Mouse (Mus musculus): Measurements from ENCODE around the gene Ptbp3.

The Ptbp3 gene

DNA sequence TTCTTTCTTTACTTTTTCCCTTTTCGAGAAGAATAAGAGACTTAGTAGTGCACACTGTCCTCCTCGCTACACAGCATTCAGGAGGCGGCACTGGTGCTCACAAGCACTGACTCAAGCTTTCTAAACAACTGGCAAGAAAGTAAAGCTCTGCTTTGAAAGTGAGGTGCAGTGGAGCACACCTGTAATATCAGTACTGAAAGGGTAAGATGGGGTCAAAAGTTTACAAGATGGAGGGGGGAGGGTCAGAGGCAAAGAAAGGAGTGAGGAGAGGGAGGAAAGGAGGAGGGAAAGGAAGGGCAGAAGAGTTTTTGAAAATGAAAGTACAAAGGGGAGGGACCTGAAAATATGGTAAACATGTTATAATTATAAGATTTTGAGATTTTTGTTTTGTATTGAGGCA is 43.7 kb downstream of the Ptbp3 start:
- no peak for DNase-seq (ENCODE audit: low read depth, low spot score)

DNA sequence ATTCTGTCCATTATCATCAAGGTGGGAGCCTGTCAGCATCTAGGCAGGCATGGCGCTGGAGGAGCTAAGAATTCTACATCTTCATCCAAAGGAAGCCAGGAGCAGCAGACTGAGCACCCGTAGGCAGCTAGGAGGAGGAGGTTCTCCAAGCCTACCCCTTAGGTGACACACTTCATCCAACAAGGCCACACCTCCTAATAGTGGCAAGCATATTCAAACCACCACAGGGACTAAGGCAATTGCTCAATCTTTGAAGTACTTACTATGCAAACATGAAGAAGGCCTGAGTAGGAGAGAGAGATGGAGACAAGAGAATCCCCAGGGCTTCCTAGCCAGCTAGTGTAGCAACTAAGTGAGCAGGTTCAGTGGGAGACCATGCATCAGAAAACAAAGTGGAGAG is 58.1 kb downstream of the Ptbp3 start:
- no peak for DNase-seq (ENCODE audit: low read depth, low spot score)

DNA sequence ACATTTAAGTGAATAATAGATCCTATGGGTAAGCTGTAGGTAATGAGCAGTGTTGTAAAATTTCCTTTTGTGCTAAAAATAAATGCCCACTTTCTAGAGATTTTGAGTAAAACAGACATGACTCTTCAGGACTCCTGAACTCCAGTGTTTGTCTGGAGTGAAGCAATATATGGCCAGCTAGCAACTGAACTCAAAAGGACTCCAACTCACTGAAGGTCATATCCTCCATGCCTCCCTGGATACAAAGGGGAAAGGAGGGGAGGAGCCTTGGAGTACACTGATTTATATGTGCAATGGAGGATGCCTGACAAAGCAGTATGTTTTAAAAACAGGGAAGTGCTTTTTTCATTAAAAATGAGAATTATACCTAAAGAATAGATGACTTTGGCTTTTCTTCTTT is 77.9 kb downstream of the Ptbp3 start:
- no peak for DNase-seq (ENCODE audit: low read depth, low spot score)

DNA sequence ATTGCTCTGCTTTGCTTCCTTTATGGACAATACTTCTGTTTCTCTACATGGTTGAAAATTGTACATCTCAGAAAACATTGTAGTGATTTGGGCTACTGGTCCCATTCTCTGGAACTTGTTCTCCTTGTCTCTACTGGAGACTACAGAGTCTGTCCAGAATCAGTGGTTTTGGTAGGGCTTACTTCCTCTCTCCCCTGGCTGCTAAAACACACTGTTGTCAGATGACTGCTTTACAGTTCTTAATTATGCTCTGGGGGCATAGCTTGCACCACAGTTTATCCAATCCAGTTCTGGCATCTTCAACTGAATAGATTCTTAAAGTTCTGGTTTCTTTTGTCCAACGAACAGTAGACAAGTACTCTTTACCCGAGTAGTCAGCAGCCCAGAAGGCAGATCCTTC is 83.7 kb downstream of the Ptbp3 start:
- DNase-seq (ENCODE audit: low read depth, low spot score), result no peak

DNA sequence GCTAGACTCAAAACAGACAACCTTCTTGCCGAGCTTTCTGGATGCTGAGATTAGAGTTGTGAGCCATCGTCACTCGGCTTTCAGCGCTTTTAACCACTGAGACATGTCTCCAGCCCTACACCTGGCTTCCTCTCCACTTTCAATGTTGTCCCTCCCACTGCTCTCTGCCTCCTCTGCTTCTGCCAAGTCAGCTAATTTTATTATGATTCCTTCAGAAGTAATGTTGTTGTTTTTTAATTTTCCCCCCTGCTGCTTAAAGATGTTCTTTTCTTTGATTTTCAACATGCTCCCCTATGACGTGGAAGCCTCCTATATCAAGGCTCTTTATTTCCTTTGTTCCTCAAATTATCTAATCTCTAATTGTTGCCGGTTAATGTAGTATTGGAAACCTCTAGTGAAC is 84.5 kb downstream of the Ptbp3 start:
- no peak for DNase-seq (ENCODE audit: low read depth, low spot score)

DNA sequence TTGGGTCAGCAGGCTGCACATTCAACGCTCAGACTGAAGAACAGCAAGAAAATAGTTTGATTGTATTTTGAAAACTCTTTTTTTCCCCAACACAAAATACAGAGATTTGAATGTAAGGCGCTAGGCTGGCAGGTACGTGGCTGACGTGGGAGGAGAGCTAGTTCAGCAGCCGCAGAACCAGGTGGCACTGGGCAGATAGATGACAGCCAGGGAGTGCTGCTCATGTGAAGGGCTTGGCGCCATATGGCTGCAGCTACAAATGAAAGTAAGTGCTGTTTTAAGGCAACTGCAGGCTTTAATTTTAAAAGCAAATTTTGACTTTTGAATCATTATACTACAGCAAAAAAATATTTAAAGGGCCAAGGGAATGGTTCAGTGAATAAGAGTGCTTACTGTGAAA is 86.7 kb downstream of the Ptbp3 start:
- no peak for DNase-seq (ENCODE audit: low read depth, low spot score)

DNA sequence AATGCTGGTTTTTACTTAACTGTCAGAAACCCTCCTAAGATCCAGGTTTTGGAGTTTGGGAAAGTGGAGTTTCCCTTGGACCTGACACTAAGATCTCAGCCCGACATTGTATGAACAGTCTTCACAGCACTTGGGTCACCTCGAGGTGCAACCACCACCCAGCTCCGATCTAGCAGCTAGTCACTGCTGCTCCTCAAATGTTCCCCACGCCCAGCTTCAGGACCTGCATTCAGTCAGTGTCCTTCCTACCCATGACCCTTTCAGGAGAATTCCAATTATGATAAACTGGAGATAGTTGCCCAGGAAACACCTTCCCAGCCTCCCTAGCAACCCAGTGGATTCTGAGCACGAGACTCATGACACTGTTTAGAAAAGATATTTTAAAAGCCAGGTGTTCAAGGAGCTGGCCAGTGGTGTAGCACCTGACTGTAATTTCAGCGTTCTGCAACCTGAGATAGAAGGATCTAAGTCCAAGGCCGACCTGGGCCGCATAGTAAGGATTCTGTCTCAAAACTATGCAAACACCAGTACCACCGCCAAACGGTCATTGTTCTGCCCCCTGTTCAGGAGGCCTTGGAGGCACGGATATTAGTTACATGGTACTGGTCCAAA is 87.9 kb downstream of the Ptbp3 start:
- no peak for DNase-seq (ENCODE audit: low read depth, low spot score)

DNA sequence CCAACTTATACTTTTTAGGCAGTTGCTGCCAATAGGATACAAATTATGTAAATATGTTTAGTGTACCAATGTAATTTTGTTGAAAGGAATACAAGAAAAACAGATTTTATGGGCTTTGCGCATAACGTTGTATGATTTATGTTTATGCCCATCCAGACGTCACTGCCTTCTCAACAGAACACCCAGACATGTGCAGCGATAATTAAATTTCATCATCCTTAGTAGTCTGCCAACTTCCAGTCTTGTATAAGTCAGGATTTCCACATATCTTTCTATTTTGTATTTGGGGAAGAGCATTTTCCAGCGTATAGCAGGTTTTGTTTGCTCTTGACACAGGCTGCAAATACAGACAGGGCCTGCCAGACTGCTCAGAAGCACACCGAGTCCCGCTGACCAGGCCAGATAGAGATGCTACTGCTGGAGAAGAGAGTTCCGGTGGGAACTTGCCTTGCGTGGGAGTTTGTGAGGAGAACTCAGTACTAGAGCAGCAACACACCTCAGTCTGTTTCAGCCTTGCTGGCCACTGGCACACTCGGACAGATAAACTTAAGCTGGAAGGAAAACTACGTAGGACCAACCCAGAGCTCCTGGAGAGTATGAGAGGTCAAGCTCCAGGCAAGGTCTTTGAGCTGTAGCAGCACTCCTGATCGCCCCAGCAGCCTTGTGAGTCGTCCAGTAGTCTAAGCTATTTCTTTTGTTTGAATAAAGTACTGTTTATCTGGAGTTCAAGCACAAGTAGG is 89.8 kb downstream of the Ptbp3 start:
- no peak for DNase-seq (ENCODE audit: low read depth, low spot score)

DNA sequence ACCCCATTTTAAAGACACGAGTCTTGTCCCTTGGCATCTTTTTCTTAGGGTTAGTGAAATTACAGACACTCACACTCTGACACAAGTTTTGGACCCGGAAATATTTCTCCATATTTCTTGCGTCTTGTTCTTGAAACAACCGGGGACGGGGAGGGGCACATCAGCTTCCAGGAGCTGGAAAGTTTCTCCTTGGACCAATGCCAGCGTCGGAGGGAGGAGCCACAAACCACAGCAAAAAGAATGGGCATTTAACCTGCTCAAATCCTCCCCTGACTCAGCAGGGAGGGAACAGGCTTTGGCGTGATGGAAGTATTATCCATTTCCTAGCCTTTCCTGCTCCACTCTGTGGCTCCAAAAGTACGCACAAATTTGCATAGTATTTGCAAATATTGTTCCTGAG is 91.2 kb downstream of the Ptbp3 start:
- no peak for DNase-seq (ENCODE audit: low read depth, low spot score)

DNA sequence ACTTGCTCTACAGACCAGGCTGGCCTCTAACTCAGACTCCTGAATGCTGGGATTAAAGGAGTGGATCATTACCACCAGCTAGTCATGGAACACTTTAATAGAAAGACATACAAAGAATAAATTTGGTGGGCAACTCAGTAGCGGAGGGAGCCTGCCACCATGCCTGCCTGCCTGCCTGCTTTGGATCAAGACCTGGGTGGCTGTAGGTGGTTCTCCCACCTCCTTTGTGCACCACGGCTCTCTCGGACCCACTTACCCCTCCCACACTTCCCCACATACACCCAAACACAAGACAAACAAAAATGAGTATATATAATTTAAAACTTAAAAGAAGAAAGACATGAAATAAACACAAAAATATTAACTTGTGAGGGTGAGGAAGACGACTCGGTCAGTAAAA is 92.1 kb downstream of the Ptbp3 start:
- DNase-seq (ENCODE audit: low read depth, low spot score), result no peak

DNA sequence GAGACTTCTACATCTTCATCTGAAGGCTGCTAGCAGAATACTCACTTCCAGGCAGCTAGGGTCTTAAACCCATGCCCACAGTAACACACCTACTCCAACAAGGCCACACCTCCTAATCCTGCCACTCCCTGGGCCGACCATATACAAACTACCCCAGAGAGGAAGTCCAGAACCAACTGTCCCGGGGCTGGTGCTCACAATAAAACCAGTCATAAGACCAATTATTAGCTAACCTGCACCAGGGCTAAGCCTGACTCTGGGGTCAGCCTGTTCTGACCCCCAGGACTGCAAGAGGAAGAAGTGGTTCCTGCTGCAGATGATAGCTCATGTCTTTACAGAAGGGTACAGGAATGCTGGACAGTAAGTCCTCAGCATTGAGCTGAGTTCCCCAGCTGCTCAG is 93.7 kb downstream of the Ptbp3 start:
- no peak for DNase-seq (ENCODE audit: low read depth, low spot score)

DNA sequence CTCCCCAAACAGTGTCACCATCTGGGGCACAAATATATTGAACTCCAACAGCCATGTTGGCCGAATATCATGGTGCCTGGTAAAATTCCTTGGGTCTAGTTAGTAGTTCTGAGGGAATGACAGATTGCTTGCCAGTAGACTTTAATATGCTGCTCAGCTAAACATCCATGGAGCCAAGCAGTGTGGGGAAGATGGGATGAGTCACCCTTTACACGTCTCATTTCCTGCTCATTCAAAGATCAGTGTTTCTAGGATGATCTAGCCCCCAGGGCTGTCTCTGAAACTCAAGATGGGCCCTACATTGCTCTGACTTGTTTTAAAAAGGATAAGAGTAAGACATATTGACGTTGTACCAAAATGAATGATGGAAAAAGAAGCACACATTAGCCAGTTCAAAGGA is 95.1 kb downstream of the Ptbp3 start:
- no peak for DNase-seq (ENCODE audit: low read depth, low spot score)

DNA sequence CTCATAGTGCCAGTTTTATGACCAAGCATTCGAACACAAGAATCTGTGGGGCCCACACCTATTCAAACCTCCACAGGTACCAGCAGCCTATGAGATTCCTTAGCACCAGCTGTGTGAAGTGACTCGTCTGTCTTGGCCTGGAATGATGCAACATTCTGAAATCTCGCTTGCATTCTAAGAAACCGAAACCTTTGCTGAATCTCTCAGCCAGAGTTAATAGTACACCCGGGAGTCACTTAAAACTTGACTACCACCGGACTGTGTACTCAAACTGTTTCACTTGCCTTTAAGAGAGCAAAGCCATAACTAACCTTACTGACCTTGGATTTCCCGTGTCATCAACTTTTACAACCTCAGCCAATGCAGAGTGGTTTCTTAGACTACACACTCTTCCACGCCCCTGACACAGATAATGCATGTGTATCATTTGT is 96.6 kb downstream of the Ptbp3 start:
- DNase-seq (ENCODE audit: low read depth, low spot score), result no peak

DNA sequence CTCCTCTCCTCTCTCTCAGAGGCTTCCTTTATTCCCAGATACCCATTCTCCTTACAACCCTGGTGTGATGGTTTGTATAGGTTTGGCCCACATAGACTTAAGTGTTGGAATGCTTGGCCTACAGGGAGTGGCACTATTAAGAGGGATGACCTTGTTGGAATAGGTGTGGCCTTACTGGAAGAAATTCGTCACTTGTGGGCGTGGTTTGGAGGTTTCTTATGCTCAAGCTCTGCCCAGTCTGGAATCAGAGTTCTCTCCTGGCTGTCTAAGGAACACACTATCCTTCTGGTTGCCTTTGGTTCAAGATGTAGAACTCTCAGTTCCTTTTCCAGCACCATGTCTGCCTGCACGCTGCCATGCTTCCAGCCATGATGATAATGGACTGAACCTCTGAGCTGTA is 98.3 kb downstream of the Ptbp3 start:
- no peak for DNase-seq (ENCODE audit: low read depth, low spot score)

DNA sequence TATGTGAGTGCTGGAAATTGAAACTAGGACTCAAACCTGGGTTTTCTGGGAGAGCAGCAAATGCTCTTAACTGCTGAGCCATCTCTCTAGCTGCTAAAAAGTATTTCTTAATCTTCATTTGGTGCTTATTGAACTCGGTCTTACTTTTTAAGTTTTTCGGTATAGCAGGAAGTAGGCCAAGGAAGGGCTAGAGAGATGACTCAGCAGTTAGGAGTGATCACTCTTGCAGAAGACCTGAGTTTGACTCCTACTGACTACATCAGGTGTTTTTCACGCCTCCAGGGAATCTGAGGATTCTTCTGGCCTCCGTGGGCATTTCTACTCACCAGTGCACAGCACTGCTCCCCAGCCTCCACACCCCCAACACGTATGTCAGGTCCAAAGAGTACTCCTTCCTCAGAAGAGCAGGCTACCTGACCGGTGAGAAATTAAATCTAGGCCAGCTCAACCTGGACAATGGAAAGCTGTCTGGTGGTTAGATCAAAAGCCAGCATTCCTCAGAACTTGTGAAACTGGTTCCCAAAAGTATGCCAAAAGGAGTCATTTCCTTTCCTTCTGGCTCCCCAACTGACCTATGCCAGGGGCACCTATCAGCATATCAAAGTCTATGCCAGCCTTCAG is 98.8 kb downstream of the Ptbp3 start:
- no peak for DNase-seq (ENCODE audit: low read depth, low spot score)

DNA sequence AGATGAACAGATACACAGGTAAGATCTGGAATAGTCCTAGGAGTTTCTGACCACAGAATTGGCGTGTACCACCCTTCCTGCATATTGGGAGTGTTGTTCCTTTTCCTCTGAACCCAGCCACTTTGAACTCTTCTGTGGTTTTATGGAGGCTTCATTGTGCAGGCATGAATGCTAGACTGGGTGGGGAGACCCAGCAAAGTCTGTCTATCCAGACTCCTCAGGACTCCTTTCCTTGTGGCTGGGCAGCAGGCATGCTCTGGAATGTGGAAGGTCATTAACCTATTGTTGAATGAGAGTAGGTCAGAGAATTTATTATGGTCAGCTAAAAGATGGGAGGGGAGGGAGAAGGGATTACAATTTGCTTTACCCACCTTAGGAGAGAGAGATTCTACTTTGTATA is 101.9 kb downstream of the Ptbp3 start:
- no peak for DNase-seq (ENCODE audit: low read depth, low spot score)

DNA sequence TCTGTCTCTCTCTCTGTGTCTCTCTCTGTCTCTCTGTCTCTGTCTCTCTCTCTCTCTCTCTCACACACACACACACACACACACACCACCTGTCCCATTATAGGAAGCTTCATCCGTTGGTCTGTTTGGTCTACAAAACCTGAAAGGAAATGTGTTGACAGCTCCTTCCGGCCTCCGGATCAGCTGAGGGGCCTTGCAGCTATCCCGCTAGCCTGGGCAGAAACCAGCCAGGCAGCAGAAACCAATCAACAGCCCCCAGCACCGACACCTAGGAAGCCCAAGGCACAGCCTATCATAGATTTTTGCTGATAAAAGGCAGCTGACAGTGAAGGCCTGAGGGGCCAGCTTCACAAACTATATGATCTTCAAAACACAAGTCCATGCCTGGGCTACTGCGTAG is 103.6 kb downstream of the Ptbp3 start:
- no peak for DNase-seq (ENCODE audit: low read depth, low spot score)

DNA sequence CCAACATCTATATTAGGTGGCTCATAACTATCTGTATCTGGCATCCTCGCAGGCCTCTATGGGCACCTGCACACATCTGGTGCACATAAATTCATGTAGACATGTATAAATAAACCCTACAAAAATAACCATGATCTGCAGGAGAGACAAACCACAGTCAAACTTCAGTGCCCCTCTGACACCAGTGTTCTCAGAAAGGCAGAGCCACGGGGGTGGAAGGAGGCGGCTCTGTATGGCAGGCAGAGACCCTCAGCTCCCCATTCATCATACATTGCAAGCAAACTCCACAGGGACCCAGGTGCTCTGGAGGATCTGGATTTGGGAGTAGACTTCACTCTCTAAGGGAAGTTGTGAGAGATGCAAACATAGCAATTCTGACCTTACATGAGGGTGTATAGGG is 104.2 kb downstream of the Ptbp3 start:
- DNase-seq (ENCODE audit: low read depth, low spot score), result no peak

DNA sequence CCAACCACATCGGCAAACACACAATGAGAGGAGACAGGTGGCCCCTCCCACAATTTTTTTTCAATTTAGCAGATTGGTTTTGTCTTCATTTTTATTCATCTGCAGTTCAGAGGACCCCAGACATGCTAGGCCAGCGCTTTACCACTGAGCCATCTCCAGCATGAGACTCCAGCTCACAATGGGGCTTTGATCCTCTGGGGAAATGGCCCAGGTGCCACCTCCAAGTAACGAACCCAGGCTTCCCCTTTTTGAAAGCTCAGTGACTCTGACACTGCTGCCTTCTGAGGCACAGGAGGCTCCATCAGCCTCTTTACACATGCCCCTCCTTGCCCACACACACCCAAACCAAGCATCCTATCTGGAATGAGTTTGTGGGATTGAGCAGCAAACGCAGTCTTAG is 105.1 kb downstream of the Ptbp3 start:
- no peak for DNase-seq (ENCODE audit: low read depth, low spot score)

DNA sequence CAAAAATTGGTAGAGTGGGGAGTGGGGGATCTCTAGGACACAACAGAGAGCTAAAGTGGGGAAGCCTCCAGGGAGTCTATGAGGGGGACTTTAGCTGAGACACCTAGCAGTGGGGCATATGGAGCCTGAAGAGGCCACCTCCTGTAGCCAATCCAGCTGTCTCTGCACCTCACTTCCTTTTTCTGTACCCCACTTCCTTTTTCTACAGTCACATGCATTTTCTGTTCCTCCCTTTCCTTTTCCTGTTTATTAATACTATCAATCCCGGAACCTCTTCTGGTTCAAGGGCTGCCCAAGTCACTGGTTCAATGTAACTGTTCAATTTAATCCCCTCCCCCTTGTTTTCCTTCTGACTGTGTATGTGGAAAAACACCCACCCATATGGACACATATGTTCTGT is 107.9 kb downstream of the Ptbp3 start:
- DNase-seq (ENCODE audit: low read depth, low spot score), result no peak

DNA sequence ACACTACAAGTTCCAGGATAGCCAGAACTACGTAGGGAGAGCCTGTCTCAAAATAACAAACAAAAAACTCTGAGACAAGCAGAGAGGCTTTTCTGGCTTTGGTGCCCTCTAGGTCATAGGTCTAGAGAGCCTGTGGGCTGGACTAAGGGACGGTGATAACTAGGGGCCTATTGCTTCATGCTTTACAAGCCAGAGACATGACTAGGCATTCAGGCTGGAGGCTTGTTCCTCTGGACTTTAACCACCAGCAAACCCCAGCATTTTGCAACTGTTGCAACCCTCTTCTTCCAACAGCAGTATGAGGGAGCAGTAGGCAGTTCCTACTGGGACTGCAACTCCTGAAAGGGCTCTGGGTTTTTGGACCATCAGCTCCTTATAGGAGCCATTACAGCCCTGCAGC is 109.2 kb downstream of the Ptbp3 start:
- no peak for DNase-seq (ENCODE audit: low read depth, low spot score)

DNA sequence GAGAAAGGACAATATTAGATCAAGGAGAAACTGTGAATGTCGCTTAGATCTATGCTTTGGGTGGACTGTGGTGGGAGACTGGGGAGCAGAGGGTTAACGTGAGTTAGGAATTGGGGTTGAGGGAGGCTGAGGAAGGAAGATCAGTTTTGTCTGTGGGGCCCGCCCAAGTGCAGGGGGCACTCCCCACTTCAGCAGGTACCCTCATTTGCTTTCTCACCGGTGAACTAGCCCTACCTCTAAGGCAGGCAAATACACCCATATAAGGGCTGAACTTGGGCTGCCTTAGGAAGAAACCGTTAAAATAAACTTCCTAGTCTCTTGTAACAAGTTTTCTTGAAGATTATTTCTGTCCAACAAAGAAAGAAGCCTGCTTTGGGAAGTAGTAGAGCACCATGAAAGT is 110.1 kb downstream of the Ptbp3 start:
- DNase-seq (ENCODE audit: low read depth, low spot score), result no peak

All from retina, postnatal 7 days (tissue).